Mouse (Mus musculus) heart, embryonic 14.5 days (tissue): ENCODE measurements around the gene Helt. TPM values are rescaled to one million over a fixed set of nuclear protein-coding genes. Genes with fewer than 3 reads are reported as not detected.

Experiments
- ATAC-seq: fragments of 200-750 bp; cut with Nextera tagmentation; 2 replicates; pipeline ENCODE4 v1.8.0; 2017; ENCODE audit warnings: low read depth, moderate TSS enrichment; ENCODE audit not compliant: insufficient number of reproducible peaks, insufficient read depth, low FRiP score
- H3K27ac ChIP-seq, 2 experiments: fragments of 200-500 bp in 1 of 2; fragments of 300-500 bp in 1 of 2; sonication (generic) in 1 of 2; replicated peaks in 1 of 2; 2 replicates each; pipeline ENCODE4 v1.5.1; 2012 to 2014; ENCODE audit warnings: low read depth in 2 of 2, low read length in 2 of 2, control low read depth in 1 of 2, mild to moderate bottlenecking in 1 of 2, mixed read lengths in 1 of 2; ENCODE audit not compliant: control insufficient read depth in 1 of 2, insufficient read depth in 1 of 2
- H3K27me3 ChIP-seq: fragments of 300-500 bp; sonication (generic); 2 replicates; pipeline ENCODE4 v1.6.1; 2014; ENCODE audit warnings: mild to moderate bottlenecking, low read length, control low read depth; ENCODE audit not compliant: control insufficient read depth, insufficient read depth
- H3K36me3 ChIP-seq: fragments of 300-500 bp; sonication (generic); 2 replicates; pipeline ENCODE4 v1.6.1; 2014; ENCODE audit warnings: mild to moderate bottlenecking, control low read depth, low read length, mixed read lengths; ENCODE audit not compliant: control insufficient read depth, insufficient read depth
- H3K4me1 ChIP-seq, 2 experiments: fragments of 200-500 bp in 1 of 2; fragments of 300-500 bp in 1 of 2; sonication (generic) in 1 of 2; 2 replicates each; pipeline ENCODE4 v1.6.1; 2012 to 2014; ENCODE audit warnings: low read length in 2 of 2, control low read depth in 1 of 2, mixed read lengths in 1 of 2; ENCODE audit not compliant: control insufficient read depth in 2 of 2, insufficient read depth in 2 of 2
- H3K4me2 ChIP-seq: fragments of 300-500 bp; sonication (generic); 2 replicates; pipeline ENCODE4 v1.6.1; 2014; ENCODE audit warnings: mild to moderate bottlenecking, low read length
- H3K4me3 ChIP-seq, 2 experiments: fragments of 200-500 bp in 1 of 2; fragments of 300-500 bp in 1 of 2; sonication (generic) in 1 of 2; 2 replicates each; pipeline ENCODE4 v1.5.1; 2012 to 2014; ENCODE audit warnings: low read length in 2 of 2, mild to moderate bottlenecking in 2 of 2, control low read depth in 1 of 2, low read depth in 1 of 2, moderate library complexity in 1 of 2; ENCODE audit not compliant: control insufficient read depth in 1 of 2, insufficient read depth in 1 of 2
- H3K9ac ChIP-seq: fragments of 300-500 bp; sonication (generic); 2 replicates; pipeline ENCODE4 v1.6.1; 2014; ENCODE audit warnings: mild to moderate bottlenecking, low read length
- H3K9me3 ChIP-seq: fragments of 300-500 bp; sonication (generic); 2 replicates; pipeline ENCODE4 v1.6.1; 2016; ENCODE audit warnings: low read length, control low read depth; ENCODE audit not compliant: control insufficient read depth
- WGBS: fragments of 180-500 bp; shearing (Covaris S2); extraction: QIAGEN DNeasy Blood & Tissue Kit; methylation state at CpG from one replicate; pipeline ENCODE4 v1.1.7; 2014; 5-methylcytosine and 5-hydroxymethylcytosine counted together
- polyA plus RNA-seq: library from polyadenylated mRNA; unstranded; fragments of >200 nt; fragmentation: Nextera tagmentation; extraction: Ambion mirVana; gene quantifications from 2 replicates; pipeline ENCODE4 v1.2.1, GENCODE M21; 2014

Gene Helt
- polyA plus RNA-seq, 1 experiment from 2014 or later = not detected

DNA sequence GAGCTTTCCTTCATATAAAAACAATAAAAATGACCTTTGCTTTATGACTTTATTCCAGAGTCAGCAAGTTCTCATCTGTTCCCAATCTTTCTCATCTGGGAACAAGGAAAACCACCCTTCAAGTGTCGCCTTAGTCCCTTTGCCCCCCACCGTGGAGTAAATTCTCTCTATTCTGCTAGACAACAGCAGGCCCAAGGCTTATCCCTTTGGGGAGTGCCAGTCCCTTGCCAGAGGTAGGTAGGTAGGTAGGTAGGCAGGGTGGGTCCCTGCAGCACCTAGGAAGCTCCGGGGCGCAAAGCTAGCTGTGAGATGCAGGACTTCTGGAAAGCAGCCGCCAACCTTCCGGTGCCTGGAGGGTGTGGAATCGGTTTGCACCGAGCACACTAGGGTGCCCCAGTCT lies 1.5 kb upstream of the Helt start:
- no peak overlapping the region for H3K9ac ChIP-seq
- no peak overlapping the region for H3K4me2 ChIP-seq
- peaks cover 79% of the 10 kb centered on the region for H3K27me3 ChIP-seq
- peaks cover 2 to 5% of the 10 kb centered on the region in 2 experiments; a peak in 2 of 4 replicates for H3K4me1 ChIP-seq
- ATAC-seq = no peak
- no peak overlapping the region for H3K27ac ChIP-seq
- H3K4me3 ChIP-seq = no peak overlapping the region; a peak in 1 of 4 replicates
- H3K36me3 ChIP-seq = no peaks in the 10 kb centered on the region
- H3K9me3 ChIP-seq = no peaks in the 10 kb centered on the region
- WGBS = 2% methylated on average over 8 of the region's 8 CpGs

DNA sequence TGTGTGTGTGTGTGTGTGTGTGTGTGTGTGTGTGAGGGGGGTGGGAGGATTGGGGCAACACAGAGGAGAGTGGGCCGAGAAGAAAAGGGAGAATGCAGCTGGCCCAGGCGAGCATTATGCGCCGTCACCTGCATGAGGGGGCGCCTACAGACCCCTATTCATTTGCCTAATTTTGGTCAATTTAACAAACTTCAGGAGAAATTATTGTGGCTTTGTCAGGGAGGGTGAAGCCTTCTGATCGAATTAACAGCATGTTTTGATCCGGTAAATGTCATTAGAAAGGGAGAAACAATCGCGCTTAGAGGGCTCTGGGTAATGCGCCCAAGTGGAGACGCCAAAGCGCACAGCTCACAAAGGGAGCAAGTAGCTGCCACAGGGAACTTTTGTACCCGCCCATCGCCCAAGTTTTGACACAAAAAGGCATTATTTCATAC lies 647 bp upstream of the Helt start:
- Histone ChIP-seq H3K4me1 (peaks cover 2 to 5% of the 10 kb centered on the region in 2 experiments; a peak in 2 of 4 replicates), H3K36me3 (no peaks in the 10 kb centered on the region), H3K27ac (no peak overlapping the region), H3K4me3 (no peak overlapping the region), H3K9me3 (no peaks in the 10 kb centered on the region), H3K9ac (no peak overlapping the region), H3K4me2 (no peak overlapping the region), H3K27me3 (peaks cover 87% of the 10 kb centered on the region)
- no peak for ATAC-seq
- 2% methylated on average over 14 of the region's 14 CpGs for WGBS

DNA sequence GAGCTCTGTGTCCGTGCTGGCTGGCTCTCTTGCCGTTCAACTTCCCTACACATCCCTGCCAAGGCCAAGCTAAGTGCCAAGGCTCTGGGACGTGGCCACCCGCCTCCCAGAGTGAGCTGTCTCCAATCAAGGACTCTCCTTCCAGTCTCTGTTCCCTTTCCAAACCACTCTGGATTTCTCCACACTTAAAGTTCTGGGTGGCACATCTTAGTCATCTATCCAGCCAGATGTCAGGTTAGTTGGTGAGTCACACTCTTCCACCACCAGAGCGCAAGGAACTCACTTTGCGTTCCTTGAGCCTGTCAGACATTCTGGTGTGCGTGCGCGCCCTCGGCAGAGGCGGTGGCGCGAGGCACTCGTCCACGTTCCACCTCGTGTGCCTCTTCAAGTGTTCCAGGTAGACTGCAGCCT lies 725 bp downstream of the Helt start:
- ATAC-seq = no peak
- H3K4me2 ChIP-seq = peak overlapping the region; percentile 30
- peak overlapping the region in 1 of 2 experiments; percentile 2; a peak in 2 of 4 replicates for H3K4me3 ChIP-seq

DNA sequence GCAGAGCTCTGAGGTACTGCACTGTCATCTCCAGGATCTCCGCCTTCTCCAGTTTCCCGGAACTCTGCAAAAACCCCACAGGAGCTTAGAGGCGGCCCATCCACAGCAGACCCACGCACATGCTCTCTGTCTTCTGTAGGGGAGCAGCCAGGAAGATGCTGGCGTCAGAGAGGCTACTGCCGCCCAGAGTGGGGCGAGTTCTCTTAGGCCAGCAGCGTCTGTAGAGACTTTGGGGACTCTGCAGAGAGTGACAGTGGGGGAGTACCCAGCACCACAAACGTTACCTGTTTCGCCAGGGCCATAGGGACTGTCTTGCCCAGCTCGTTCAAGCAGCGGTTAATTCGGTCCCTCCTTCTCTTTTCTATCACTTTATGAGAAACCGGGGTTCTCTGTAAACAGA lies 1.3 kb downstream of the Helt start:
- H3K36me3 ChIP-seq = no peaks in the 10 kb centered on the region
- H3K9me3 ChIP-seq = no peaks in the 10 kb centered on the region
- peaks cover 2 to 5% of the 10 kb centered on the region in 2 experiments; a peak in 2 of 4 replicates for H3K4me1 ChIP-seq
- 3% methylated on average over 14 of the region's 14 CpGs for WGBS
- peaks cover 98% of the 10 kb centered on the region for H3K27me3 ChIP-seq
- peak overlapping the region; percentile 4; the same call in 1 of the 2 replicates for H3K4me2 ChIP-seq
- H3K9ac ChIP-seq = no peak overlapping the region
- peak overlapping the region in 1 of 2 experiments; percentile 2; a peak in 1 of 4 replicates for H3K4me3 ChIP-seq
- no peak for ATAC-seq
- no peak overlapping the region for H3K27ac ChIP-seq

More for the DNA sequence above, 725 bp downstream of the Helt start:
- no peak overlapping the region for H3K27ac ChIP-seq
- no peaks in the 10 kb centered on the region for H3K36me3 ChIP-seq
- H3K4me1 ChIP-seq = peaks cover 2 to 5% of the 10 kb centered on the region in 2 experiments; a peak in 2 of 4 replicates
- under 1% methylated on average over 16 of the region's 16 CpGs for WGBS
- H3K9me3 ChIP-seq = no peaks in the 10 kb centered on the region
- no peak overlapping the region for H3K9ac ChIP-seq
- peaks cover 98% of the 10 kb centered on the region for H3K27me3 ChIP-seq

DNA sequence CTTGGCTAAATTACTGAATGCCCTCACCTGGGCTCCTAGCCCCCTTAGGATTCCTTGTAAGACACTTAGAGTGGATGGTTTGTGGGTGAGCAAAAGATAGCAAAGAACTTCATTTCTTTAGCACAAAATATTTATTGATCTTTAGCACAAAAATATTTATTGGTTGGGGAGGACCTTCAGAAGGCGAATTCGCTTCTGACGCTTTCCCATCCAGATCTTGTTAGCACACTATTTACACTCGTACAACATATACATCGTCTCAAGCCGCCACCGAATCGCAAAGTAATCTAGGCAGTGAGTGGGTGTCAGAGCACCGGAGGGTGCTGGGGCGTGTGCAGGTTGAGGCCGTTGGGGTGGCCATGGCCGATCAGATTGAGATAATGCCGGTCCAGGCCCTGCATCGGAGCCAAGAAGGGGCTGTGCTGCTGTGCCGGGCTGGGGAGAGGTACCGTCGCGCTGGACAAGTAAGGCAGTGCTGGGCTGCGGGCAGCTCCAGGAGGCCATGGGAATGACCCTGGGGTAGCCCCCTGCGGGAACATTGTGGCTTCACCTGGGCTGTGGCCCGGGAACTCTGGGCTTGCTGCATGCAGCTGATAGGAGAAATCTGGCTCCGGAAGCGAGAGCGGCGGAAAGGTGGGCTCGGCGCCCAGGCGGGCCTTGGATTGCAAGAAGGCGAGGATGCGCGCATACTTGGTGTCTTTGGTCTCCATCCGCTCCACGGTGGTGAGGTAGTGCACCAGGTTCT lies 2.4 kb downstream of the Helt start:
- Histone ChIP-seq H3K36me3 (no peaks in the 10 kb centered on the region), H3K27ac (no peak overlapping the region), H3K4me3 (peak overlapping the region; percentile 10 to 19; a peak in 2 of 4 replicates), H3K27me3 (peaks cover 89% of the 10 kb centered on the region), H3K4me2 (peak overlapping the region; percentile 46), H3K4me1 (peaks cover 2 to 5% of the 10 kb centered on the region in 2 experiments; a peak in 2 of 4 replicates), H3K9ac (no peak overlapping the region), H3K9me3 (no peaks in the 10 kb centered on the region)
- WGBS = 2% methylated on average over 33 of the region's 33 CpGs
- ATAC-seq = no peak

DNA sequence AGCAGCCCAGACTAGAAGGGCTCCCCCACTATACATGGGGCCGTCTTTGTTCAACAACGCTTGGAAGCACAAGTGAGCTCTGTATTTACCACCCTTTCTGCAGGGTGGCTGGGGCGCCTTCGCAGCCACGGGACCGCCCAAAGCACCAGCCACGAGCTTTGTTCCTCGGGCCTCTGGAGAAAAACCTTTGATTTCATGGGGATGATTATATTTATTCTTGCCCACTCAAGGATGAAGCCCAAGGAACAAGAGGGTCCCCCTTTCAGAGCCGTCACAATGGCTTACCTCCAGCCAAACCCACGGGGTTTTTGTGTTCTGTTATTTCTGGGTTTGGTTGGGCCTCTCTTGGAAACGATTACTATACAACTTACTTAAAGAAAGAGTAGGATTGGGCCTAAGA lies 5.2 kb downstream of the Helt start:
- H3K4me2 ChIP-seq = no peak overlapping the region
- H3K9ac ChIP-seq = no peak overlapping the region
- no peaks in the 10 kb centered on the region for H3K36me3 ChIP-seq
- H3K27me3 ChIP-seq = peaks cover 61% of the 10 kb centered on the region
- H3K4me1 ChIP-seq = peaks cover 6 to 14% of the 10 kb centered on the region in 2 experiments
- WGBS = 58% methylated on average over 11 of the region's 11 CpGs
- H3K9me3 ChIP-seq = no peaks in the 10 kb centered on the region
- no peak overlapping the region for H3K27ac ChIP-seq
- no peak overlapping the region for H3K4me3 ChIP-seq
- ATAC-seq = no peak

DNA sequence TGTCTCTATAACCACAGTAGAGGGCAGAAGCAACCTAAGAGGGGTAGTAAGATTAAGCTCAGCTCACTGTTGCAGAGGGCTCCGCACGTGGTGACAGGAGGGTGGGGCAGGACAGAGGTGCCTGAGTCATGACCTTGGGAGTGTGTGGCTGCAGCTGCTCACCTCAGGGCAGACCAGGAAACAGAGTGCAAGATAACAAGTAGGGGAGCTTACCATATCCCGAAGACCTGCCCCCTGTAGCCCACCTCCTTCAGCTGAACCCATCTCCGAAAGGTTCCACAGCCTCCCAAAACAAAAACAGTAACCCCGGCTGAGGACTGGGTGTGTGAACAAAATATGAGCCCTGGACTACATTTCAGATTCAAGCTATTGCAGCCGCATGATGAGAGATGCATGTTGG lies 6.5 kb downstream of the Helt start:
- Histone ChIP-seq H3K27ac (no peak overlapping the region), H3K4me3 (no peak overlapping the region), H3K4me2 (no peak overlapping the region), H3K4me1 (peaks cover 6 to 14% of the 10 kb centered on the region in 2 experiments), H3K9me3 (no peaks in the 10 kb centered on the region), H3K27me3 (peaks cover 48% of the 10 kb centered on the region), H3K9ac (no peak overlapping the region), H3K36me3 (no peaks in the 10 kb centered on the region)
- WGBS = 90% methylated on average over 6 of the region's 6 CpGs
- no peak for ATAC-seq
